Mouse (Mus musculus): ENCODE results near the gene Traf4.
A peak's percentile ranks its signal among the peaks of the same experiment; 100 is the strongest.

Traf4 gene

DNA sequence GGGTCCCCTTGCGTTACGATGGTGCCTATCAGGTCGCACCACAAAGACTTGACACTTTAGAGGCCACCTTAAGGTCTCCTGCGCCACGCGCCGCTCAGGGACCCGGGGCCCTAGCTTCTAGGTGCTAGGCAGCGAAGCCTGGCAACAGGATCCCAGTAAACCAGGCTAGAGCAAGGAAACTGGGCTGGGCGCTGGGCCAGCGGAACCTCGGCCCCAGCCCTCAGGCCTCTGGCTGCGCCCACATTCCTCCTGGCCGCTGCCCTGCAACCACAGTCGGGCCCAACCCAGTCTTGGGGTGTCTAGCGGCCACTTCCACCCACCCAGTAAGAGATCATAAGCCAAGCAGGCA, 346 bp upstream of the Traf4 start:
- peak; percentile 88 for DNase-seq

DNA sequence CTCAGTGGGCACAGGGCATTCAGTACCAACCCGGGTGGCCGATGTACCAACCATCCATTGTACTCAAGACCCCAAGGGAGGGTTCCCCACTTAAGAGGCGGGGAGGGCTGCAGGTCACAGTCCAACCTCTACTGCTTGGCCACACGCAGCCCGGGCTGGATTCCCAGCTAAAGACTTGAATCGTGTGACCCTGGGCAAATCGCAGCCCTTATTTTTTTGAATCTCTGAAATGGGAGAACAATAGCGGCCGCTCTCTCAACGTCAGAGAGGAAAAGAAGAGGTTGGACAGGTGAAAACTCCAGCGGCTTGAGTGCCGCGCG, 825 bp downstream of the Traf4 start:
- peak; percentile 49 for DNase-seq

DNA sequence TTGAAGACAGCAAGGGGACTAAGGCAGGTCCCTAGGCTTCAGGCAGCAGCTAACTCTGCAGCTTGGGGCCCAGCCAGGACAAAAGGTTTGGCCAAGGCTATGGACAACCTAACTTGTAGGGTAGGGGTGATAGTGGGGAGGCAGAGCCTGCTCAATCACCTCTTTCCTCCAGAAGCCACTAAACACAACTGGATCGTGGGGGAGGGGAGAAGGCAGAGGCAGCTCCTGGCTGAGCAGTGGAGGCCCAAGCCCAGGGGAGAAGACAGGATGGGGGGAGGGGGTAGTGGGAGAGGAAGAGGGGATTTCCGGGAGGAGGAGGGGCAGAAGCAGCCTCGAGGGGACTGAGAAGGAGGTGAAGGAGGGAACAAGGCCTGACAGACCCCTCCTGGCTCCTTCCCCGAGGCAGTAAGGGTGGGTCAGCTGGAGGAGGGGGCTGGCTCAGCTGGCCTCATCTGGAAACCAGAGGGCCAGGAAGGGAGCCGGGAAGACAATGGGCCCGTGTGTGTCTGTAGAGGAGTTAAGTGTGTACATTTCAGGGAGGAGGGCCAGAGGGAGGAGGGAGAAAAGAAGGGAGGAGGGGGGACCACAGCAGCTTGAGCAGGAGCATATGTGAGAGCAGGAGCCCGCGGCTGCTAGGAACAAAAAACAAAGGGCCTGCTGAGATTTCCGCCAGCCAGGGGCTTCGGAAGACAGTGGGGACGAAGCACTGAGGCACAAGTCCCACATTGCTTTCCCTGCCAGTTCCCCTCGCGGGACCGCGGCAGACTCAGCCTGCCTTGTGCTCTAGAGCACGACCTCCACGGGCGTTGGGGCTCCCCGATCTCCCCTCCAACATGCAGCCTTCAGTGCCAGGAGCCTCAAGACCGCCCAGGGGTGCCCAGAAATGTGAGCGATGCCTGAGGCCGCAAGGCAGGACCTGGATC, 1.4 kb downstream of the Traf4 start:
- DNase-seq: peak; percentile 83

DNA sequence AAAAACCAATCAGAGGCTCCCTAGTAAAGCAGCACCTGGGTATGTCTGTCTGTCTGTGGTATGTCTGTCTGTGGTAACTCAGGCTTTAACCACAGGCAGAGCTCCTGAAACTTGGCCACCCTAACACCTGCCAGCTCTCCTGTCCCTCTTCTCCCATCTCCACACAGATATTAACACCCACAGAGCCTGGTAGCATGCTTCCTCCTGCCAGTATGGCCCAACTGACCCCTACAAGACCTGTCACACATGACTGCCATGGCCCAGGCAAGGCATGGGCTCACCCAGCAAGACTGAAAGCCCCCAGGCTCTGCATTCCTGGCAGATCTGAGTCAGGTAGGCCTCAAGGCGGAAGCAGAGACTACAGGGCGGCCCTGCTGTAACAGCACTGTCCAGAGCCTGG, 2.3 kb downstream of the Traf4 start:
- DNase-seq: no peak

DNA sequence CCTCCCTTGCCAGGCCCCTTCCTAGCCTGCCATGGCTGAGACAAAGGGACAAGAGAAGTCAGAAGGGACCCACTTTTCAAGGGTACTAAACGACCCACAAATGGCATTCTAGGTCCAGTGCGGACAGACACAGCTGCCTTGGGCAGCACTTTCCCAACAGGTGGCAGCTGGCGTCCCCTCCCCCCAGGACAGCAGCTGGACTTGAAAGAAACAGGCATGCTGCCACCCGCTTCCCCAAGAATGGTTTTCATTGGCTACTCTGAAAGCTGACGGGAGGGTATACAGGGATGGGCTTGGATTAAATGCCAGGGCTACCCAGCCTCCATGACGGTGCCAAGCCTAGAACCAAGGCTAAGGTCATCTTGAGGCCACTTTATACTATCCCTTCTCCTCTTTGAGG, 2.9 kb downstream of the Traf4 start:
- DNase-seq: peak; percentile 50

DNA sequence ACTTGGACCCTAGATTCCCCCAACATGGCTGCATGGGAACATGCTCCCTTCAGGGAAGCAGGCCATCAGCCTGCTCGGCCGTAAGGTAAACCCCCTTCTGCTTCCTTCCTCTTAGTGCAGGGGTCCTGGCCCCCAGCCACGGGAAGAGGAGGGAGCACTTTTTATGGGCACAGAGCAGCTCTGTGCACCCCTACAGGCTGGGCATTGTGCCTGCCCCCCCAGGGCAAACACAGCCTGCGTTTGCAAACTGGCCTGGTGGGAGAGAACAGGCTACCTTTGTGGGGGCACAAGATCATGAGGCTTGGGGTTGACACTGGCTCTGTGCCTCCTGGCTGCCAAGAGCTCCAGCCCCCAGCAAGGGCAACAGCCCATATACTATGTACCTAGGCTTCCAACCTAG, 3.4 kb downstream of the Traf4 start:
- DNase-seq: no peak

DNA sequence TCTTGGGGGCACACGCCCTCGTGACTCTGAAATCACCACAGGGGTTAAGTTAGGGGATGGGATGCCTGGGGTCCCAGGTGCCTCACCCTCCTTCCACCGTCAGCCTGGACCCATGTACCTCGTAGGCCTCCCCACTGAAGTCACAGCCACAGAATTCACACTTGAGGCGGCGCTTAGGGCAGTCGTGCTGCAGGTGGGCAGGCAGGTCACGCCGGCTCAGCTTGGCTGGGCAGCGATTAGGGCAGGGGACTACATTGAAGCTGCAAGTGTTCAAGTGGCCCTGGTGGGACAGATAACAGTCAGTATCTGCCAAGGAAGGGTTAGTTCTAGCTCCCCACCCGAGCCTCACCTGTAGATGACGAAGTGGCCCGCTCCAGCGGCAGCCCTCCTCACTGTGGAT, 4.2 kb downstream of the Traf4 start:
- no peak for DNase-seq

DNA sequence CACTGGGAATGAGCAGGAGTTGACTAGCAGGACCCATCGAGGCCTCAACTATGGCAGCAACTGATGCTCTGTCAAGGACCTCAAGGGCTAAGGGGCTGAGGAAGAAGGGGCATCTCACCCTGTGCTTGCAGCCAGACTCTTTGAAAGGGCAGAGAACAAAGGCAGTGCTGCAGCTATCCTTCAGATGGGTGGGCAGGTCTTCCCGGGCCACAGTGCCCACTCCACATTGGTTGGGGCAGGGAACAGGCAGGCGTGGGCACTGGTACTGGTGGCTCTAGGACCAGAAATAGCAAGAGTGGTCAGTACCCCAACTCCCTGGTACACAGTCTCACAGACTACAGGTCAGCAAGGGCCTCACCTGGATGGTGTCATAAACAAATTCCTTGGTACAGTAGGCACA, 4.7 kb downstream of the Traf4 start:
- DNase-seq: no peak

DNA sequence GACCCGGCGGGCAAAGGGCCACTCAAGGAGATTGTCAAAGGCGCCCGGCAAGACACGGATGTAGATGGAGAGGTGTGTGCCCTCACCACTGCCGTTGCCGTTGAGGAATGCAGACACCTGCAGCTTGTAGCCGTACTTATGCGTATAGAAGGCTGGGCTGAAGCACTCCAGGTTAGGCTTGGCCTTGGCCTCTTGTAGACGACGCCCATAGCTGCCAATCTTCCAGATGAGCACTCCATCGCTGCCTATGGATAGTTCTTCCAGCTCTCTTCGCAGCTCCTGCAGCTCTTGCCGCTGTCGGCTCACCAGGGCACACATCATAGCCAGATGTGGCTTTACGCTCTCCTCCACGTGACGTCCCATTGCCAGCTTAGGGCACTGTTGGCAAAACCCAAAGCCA, 5.2 kb downstream of the Traf4 start:
- DNase-seq: no peak

DNA sequence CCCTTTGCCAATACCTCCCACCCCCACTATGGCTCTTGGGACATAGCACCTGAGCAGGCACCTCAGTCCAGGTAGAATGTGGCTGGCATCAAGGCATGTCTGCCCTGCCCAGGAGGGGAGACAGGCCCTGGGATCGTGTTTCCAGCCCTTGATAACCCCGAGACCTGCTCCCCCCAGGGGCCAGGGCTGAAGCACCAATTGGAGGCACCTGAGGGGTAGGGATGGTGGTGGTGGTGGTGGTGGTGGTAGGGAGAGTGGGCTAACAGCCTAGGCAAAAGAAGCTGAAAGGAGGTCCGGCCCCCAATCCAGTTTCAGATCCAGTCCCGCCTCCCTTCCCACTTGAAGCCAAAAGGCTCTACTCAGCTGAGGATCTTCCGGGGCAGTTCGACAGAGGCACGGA, 5.8 kb downstream of the Traf4 start:
- no peak for DNase-seq

DNA sequence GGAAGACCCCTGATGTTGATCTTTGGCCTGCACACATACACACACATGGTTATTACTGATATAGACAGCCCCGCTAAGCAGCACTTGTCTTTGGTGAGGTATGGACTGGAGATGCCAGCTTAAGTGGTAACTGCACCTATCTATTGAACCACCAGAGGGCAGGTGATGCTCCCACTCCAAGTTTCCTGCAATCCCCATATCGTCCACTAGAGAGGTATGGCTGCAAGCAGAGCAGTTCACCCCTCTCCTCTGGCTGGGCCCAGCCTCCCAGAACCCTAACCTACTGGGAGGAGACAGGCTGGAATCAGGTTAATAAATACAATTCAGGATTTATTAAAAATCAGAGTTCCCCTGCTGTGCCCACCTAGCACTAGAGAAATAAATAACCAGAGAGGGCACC, 6.3 kb downstream of the Traf4 start:
- DNase-seq: peak; percentile 91

DNA sequence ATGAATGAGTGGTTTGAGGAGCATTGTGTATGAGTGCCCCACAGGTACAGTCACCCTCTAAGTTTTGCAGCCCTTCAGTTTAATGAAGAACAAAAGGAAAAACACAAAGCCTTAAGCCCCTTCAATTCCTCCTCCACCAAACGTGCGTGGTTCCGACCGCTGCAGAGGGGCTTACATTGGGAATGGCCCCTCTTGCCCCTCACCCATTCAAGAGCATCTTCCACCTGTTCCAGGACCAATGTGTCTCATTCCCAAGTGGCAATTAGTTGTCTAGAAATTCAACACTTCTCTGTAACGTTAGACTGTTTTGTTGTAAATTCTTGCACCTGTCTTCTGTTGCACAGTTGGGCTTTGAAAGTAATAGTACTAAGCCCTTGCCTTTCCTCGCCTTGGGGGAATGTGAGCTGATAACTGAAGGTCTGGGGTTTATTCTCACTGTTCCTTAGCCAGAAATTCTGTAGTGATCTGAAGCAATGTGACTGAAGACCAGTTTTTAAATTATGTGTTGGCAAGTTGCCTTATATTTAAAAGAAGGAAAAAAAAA, 9.2 kb downstream of the Traf4 start:
- DNase-seq: no peak

DNA sequence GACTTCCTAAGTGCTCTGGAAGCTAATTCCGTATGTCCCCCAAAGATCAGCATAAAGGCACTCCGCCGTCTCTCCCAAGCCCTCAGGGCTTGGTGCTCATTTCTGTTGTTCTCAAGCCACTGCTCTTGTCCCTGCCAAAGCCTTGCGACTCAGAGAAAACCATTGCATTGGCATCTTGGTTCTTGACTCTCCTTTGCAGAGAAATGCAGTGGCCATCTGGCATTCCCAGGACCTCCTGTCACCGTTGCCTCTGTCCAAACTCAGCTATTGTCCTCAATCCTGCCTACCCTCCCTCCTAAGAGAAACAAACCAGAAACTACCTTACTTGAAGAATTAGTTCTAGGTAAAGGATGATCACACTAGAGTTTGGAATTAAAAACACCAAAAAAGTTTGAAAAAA, 9.7 kb downstream of the Traf4 start:
- no peak for DNase-seq

DNA sequence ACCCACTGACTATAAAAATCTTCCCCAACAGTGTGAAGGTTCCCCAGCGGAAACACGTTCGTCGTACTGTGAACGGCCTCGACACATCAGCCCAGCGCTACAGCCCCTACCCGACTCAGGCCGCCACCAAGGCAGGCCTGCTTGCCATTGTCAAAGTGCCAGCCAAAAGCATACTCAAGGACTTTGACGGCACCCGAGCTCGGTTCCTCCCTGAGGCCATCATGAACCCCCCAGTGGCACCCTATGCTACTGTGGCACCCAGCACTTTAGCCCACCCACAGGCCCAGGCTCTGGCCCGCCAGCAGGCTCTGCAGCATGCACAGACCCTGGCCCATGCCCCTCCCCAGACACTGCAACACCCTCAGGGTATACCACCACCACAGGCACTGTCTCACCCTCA, 11.6 kb downstream of the Traf4 start:
- no peak for DNase-seq

DNA sequence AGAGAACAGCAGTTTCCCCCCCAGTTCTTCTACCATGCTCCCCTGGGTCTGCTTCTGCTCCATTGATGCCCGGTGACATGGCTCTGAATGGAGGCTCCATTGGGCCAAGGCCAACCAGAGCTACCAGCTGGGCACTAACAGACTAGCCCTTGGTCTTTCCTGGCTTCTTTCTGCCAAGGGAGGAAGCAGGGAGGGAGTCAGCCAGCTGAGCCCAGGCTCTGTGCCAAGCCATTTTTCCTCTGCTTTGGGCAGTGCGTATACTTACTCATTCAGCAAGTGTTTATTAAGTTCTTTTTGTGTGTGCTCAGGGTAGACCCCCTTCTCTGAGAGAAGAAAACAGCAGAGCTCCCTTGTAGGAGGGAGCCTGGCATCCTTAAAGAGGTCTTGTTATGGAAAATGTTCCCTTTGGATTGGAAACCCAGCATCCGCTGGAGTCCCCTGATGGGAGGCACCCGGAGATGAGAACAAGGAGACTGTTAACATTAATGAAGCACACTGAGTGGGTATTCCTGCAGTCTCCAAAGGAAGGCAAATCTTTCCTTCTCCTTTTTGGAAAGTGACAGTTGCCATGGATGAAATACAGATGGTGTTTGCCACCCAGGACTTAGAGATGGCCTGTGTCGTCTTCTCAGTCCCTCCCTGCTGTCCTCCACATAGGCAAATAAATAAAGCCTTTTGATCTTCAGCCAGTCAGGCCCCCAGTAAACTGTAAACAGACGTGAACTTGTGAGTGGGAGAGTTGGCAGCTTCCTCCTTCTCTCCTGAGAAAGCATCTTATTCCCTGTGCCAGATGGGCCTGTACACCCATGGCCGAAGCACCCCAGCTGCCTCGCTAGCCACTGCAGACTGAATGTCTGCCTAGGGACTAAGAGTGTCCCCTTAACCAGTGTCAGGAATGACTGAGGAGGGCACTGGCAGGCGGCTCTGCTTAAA, 12.8 kb downstream of the Traf4 start:
- DNase-seq: peak; percentile 72

DNA sequence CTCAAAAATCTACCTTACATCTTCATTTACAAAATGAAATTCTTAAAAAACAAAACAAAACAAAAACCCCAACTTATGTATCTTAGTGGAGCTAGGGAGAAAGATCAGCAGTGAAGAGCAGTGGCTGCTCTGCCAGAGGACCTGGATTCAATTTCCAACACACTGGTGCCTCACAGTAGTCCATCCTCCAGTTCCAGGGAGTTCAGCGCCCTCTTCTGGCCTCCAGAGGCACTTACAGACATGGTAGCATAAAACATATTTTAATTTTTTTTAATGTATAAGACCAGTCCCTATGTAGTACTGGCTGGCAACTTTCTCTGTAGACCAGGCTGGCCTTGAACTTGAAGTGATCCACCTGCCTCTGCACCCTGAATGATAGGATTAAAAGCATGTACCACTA, 14.2 kb downstream of the Traf4 start:
- DNase-seq: no peak

DNA sequence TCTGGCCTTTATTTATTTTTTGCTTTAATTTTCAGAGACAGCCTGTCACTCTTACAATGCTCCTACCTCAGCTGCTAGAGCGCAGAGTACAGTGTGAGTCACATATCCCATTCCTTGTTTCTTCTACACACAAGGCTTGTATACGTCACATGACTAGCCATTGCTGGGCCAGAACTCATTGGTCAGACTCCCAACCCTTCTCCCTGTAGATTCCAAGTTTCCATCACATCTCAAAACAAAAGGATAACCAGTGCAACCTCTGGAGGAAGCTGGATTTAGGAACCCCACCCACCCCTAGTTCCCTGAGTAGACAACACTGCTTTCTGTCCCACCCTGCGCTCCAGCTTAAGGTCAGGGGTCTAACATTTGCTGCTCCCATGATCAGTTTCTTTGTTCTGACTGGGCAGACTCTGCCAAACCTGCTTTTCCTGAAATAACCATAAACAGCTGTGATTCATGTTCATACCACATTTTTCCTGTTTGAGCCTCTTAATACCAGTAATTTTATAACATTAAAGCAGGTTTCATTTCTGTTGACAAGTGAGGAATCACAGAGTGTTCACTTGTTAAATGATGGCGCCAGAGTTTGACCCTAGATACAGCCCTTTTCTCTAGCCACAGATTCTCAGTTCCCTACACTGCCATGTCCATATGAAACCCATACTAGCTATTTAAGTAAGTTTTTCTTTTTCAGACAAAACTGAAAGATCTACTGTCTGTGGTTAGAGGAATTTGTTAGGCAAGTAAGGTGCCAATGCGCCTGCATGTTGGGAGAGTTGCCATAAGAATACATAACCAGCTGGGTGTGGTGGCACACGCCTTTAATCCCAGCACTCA, 18.5 kb downstream of the Traf4 start:
- DNase-seq: no peak

DNA sequence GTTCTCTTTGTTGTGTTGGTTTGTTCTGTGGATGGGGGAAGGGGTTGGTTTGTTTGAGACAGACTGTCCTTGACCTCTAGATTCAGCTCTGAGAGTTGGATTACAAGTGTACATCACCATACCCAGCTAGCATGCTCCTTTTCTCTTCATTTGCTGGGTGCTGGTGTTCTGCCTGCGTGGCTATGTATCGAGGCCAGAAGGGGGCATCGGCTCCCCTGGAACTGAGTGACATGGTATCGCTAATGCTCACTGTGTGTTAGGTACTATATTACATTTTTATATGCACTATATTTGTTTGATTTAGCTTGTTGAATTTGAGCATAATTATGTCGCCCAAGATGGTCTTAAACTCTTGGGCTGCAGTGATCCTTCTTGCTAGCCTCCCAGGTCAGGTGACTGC, 19.2 kb downstream of the Traf4 start:
- DNase-seq: no peak

DNA sequence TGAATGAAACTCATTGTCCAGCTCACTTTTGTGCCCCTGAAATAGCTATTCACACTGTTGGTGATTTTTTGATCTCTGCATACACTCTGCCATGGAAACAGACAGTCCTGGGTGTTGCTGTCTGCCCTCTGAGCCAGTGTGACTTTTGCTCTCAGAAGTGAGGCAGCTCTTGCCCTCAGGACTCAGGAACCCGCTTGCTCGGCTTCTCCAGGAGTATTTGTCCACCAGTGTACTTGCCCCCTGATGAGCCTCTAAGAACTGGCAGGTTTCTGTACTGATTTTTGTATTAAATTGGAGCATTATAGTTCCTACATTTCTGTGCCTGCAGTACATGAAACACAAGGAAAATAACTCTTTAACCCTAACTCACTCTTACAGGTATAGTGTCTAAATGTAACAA, 21.9 kb downstream of the Traf4 start:
- DNase-seq: no peak

DNA sequence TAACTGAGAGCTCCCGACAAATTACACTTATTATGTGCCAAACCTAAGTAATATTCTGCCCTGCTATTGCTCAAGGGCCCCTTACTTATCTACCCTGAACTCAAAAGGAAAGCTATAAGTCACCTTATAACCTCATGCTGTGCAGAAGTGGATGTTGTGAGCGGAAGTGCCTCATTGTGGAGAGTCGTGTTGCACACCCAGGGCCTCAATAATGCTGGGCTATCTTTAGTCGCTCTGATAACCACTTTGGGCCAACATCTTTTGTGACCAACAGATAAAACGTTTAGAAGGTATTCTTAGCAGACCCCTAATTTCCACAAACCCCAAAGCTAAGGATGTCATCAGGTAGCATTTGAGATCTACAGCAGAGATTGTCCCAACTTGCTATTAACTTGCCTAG, 24.7 kb downstream of the Traf4 start:
- DNase-seq: no peak

DNA sequence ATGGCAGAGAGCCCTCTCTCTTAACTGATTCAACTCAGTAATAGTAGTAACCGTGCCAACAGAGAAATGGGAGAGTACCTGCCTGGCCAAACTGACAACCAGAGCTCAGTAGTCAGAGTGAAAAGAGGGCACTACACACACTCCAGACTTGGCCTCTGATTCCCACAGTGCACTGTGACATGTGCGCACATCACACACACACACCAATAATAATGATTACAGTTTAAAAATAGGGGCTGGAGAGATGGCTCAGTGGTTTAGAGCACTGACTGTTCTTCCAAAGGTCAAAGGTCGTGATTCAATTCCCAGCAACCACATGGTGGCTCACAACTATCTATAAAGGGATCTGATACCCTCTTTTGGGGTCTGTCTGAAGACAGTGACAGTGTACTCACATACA, 27.4 kb downstream of the Traf4 start:
- no peak for DNase-seq

DNA sequence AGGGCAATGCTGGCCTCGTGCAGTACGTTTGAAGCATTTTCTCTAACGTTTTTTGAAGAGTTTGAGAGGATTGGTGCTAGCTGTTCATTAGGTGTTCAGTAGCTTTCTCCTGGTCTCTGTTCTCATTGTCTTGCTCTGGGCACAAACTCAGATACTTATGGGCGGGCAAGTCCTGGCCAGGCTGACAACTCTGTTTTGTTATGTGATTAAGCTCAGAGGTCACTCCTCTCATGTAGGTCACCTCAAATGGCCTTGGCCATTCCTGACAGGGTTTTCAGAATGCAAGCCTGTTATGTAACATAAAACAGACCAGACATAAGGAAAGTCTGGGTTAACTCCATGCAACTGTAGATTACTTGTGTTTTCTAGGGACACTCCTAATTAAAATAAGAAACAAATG, 27.8 kb downstream of the Traf4 start:
- DNase-seq: no peak

DNA sequence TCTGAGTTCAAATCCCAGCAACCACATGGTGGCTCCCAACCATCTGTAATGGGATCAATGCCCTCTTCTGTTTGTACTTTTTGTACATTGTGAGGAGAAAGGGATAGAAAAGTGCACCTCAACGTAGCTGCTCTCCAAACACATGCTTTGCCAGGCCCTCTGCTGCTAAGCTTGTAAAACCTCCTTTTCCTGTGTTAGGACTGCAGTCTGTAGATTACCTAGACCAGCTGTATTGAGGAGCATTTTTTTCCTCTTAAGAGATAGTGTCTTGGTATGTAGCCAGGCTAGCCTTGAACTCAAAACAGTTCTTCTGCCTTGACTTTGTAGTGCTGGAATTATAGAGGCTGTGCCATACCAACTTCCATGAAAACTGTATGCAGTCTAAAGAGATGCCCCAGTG, 29.3 kb downstream of the Traf4 start:
- no peak for DNase-seq
